Mouse (Mus musculus): Measurements from ENCODE around the gene Mdga1. TPM values are rescaled to one million over a fixed set of nuclear protein-coding genes. Genes with fewer than 3 reads are reported as not detected.

Mdga1 gene
- polyA plus RNA-seq, 1 experiment: 8.0 TPM

- no peak for DNase-seq
Measured at GRCm38 (mm10) chr17:29990845-29991244, 21.0 kb upstream of the Mdga1 start.

GRCm38 (mm10) chr17:29990136-29990535, 20.2 kb upstream of the Mdga1 start:
- no peak for DNase-seq
- no peaks in the 10 kb centered on the region for H3K27me3 ChIP-seq (ENCODE audit: control insufficient read depth, insufficient read depth, low read length)
- no peak overlapping the region for H3K27ac ChIP-seq (ENCODE audit: insufficient read depth, low read length)
- H3K4me3 ChIP-seq (replicated peaks; ENCODE audit: insufficient read depth, low read depth, low read length): no peak overlapping the region
- H3K4me1 ChIP-seq (ENCODE audit: control insufficient read depth, insufficient read depth, low read length): no peaks in the 10 kb centered on the region
- TF ChIP-seq POLR2A (IDR thresholded peaks at IDR 0.05; ENCODE audit: borderline replicate concordance, insufficient read depth, low read length): no peak
- TF ChIP-seq CTCF (IDR thresholded peaks at IDR 0.05; ENCODE audit: borderline replicate concordance, insufficient read depth, low read depth, low read length): no peak
- 74% methylated on average over 3 of the region's 3 CpGs for WGBS

More at GRCm38 (mm10) chr17:29990845-29991244, 21.0 kb upstream of the Mdga1 start:
- H3K4me3 ChIP-seq (replicated peaks; ENCODE audit: insufficient read depth, low read depth, low read length): no peak overlapping the region
- no peak overlapping the region for H3K27ac ChIP-seq (ENCODE audit: insufficient read depth, low read length)
- TF ChIP-seq CTCF (IDR thresholded peaks at IDR 0.05; ENCODE audit: borderline replicate concordance, insufficient read depth, low read depth, low read length) (no peak), POLR2A (IDR thresholded peaks at IDR 0.05; ENCODE audit: borderline replicate concordance, insufficient read depth, low read length) (no peak)
- no peaks in the 10 kb centered on the region for H3K4me1 ChIP-seq (ENCODE audit: control insufficient read depth, insufficient read depth, low read length)
- no peaks in the 10 kb centered on the region for H3K27me3 ChIP-seq (ENCODE audit: control insufficient read depth, insufficient read depth, low read length)
- WGBS: 91% methylated on average over 2 of the region's 2 CpGs

GRCm38 (mm10) chr17:29989653-29990052, 19.8 kb upstream of the Mdga1 start:
- Histone ChIP-seq H3K27ac (ENCODE audit: insufficient read depth, low read length) (no peak overlapping the region), H3K27me3 (ENCODE audit: control insufficient read depth, insufficient read depth, low read length) (no peaks in the 10 kb centered on the region), H3K4me1 (ENCODE audit: control insufficient read depth, insufficient read depth, low read length) (no peaks in the 10 kb centered on the region), H3K4me3 (replicated peaks; ENCODE audit: insufficient read depth, low read depth, low read length) (no peak overlapping the region)
- DNase-seq: no peak
- WGBS: 91% methylated on average over 5 of the region's 5 CpGs
- TF ChIP-seq POLR2A (IDR thresholded peaks at IDR 0.05; ENCODE audit: borderline replicate concordance, insufficient read depth, low read length) (no peak), CTCF (IDR thresholded peaks at IDR 0.05; ENCODE audit: borderline replicate concordance, insufficient read depth, low read depth, low read length) (no peak)

- Histone ChIP-seq H3K27me3 (ENCODE audit: control insufficient read depth, insufficient read depth, low read length) (no peaks in the 10 kb centered on the region), H3K27ac (ENCODE audit: insufficient read depth, low read length) (no peak overlapping the region), H3K4me3 (replicated peaks; ENCODE audit: insufficient read depth, low read depth, low read length) (no peak overlapping the region), H3K4me1 (ENCODE audit: control insufficient read depth, insufficient read depth, low read length) (peaks cover 2% of the 10 kb centered on the region; the same call in 1 of the 2 replicates)
- DNase-seq: no peak
- TF ChIP-seq POLR2A (IDR thresholded peaks at IDR 0.05; ENCODE audit: borderline replicate concordance, insufficient read depth, low read length): no peak
- no peak for TF ChIP-seq CTCF (IDR thresholded peaks at IDR 0.05; ENCODE audit: borderline replicate concordance, insufficient read depth, low read depth, low read length)
- WGBS: 79% methylated on average over 5 of the region's 5 CpGs
Measured at GRCm38 (mm10) chr17:29988141-29988540, 18.3 kb upstream of the Mdga1 start.

- H3K4me3 ChIP-seq (replicated peaks; ENCODE audit: insufficient read depth, low read depth, low read length): no peak overlapping the region
- TF ChIP-seq CTCF (IDR thresholded peaks at IDR 0.05; ENCODE audit: borderline replicate concordance, insufficient read depth, low read depth, low read length) (no peak), POLR2A (IDR thresholded peaks at IDR 0.05; ENCODE audit: borderline replicate concordance, insufficient read depth, low read length) (no peak)
- WGBS: 63% methylated on average over 3 of the region's 3 CpGs
- peaks cover 5% of the 10 kb centered on the region; the same call in 1 of the 2 replicates for H3K4me1 ChIP-seq (ENCODE audit: control insufficient read depth, insufficient read depth, low read length)
- H3K27me3 ChIP-seq (ENCODE audit: control insufficient read depth, insufficient read depth, low read length): no peaks in the 10 kb centered on the region
- H3K27ac ChIP-seq (ENCODE audit: insufficient read depth, low read length): no peak overlapping the region
- DNase-seq: no peak
Measured at GRCm38 (mm10) chr17:29985534-29985933, 15.6 kb upstream of the Mdga1 start.

- H3K4me1 ChIP-seq (ENCODE audit: control insufficient read depth, insufficient read depth, low read length): peaks cover 5% of the 10 kb centered on the region; the same call in 1 of the 2 replicates
- no peaks in the 10 kb centered on the region for H3K27me3 ChIP-seq (ENCODE audit: control insufficient read depth, insufficient read depth, low read length)
- WGBS: 54% methylated on average over 7 of the region's 7 CpGs
- DNase-seq: no peak
- no peak overlapping the region for H3K27ac ChIP-seq (ENCODE audit: insufficient read depth, low read length)
- H3K4me3 ChIP-seq (replicated peaks; ENCODE audit: insufficient read depth, low read depth, low read length): no peak overlapping the region
- TF ChIP-seq CTCF (IDR thresholded peaks at IDR 0.05; ENCODE audit: borderline replicate concordance, insufficient read depth, low read depth, low read length) (no peak), POLR2A (IDR thresholded peaks at IDR 0.05; ENCODE audit: borderline replicate concordance, insufficient read depth, low read length) (no peak)
Measured at GRCm38 (mm10) chr17:29984931-29985330, 15.0 kb upstream of the Mdga1 start.

GRCm38 (mm10) chr17:29983190-29983589, 13.3 kb upstream of the Mdga1 start:
- WGBS: 39% methylated on average over 5 of the region's 5 CpGs
- peaks cover 5% of the 10 kb centered on the region; the same call in 1 of the 2 replicates for H3K4me1 ChIP-seq (ENCODE audit: control insufficient read depth, insufficient read depth, low read length)
- H3K27me3 ChIP-seq (ENCODE audit: control insufficient read depth, insufficient read depth, low read length): no peaks in the 10 kb centered on the region
- no peak for DNase-seq
- no peak overlapping the region for H3K4me3 ChIP-seq (replicated peaks; ENCODE audit: insufficient read depth, low read depth, low read length)
- TF ChIP-seq CTCF (IDR thresholded peaks at IDR 0.05; ENCODE audit: borderline replicate concordance, insufficient read depth, low read depth, low read length) (no peak), POLR2A (IDR thresholded peaks at IDR 0.05; ENCODE audit: borderline replicate concordance, insufficient read depth, low read length) (no peak)
- no peak overlapping the region for H3K27ac ChIP-seq (ENCODE audit: insufficient read depth, low read length)

- Histone ChIP-seq H3K4me1 (ENCODE audit: control insufficient read depth, insufficient read depth, low read length) (peaks cover 5% of the 10 kb centered on the region; the same call in 1 of the 2 replicates), H3K27me3 (ENCODE audit: control insufficient read depth, insufficient read depth, low read length) (no peaks in the 10 kb centered on the region), H3K4me3 (replicated peaks; ENCODE audit: insufficient read depth, low read depth, low read length) (no peak overlapping the region), H3K27ac (ENCODE audit: insufficient read depth, low read length) (no peak overlapping the region)
- TF ChIP-seq CTCF (IDR thresholded peaks at IDR 0.05; ENCODE audit: borderline replicate concordance, insufficient read depth, low read depth, low read length) (no peak), POLR2A (IDR thresholded peaks at IDR 0.05; ENCODE audit: borderline replicate concordance, insufficient read depth, low read length) (no peak)
- DNase-seq: no peak
- 73% methylated on average over 8 of the region's 8 CpGs for WGBS
Measured at GRCm38 (mm10) chr17:29981568-29981967, 11.7 kb upstream of the Mdga1 start.
